Mouse (Mus musculus): ENCODE data around the gene Gins2. TPM values are rescaled to one million over a fixed set of nuclear protein-coding genes. Genes with fewer than 3 reads are reported as not detected.

Gins2 gene
- polyA plus RNA-seq, 1 experiment: 26.9 TPM

GRCm38 (mm10) chr8:120581811-120582210 is 7.3 kb downstream of the Gins2 start:
- H3K27me3 ChIP-seq (ENCODE audit: control insufficient read depth, insufficient read depth, low read length): no peaks in the 10 kb centered on the region
- no peaks in the 10 kb centered on the region for H3K4me1 ChIP-seq (ENCODE audit: control insufficient read depth, insufficient read depth, low read length)
- H3K36me3 ChIP-seq (ENCODE audit: control insufficient read depth, insufficient read depth, low read length): no peaks in the 10 kb centered on the region; the same call in 1 of the 2 replicates
- TF ChIP-seq POLR2A (IDR thresholded peaks at IDR 0.05; ENCODE audit: control insufficient read depth, low read depth, low read length) (no peak), CTCF (IDR thresholded peaks at IDR 0.05; ENCODE audit: control insufficient read depth, insufficient read depth, insufficient replicate concordance, low read depth, low read length) (no peak)
- no peak overlapping the region for H3K4me3 ChIP-seq (ENCODE audit: control insufficient read depth, low read depth, low read length)
- H3K27ac ChIP-seq (ENCODE audit: control insufficient read depth, insufficient read depth, low read depth, low read length): no peak overlapping the region

- Histone ChIP-seq H3K4me3 (ENCODE audit: control insufficient read depth, low read depth, low read length) (no peak overlapping the region), H3K36me3 (ENCODE audit: control insufficient read depth, insufficient read depth, low read length) (no peaks in the 10 kb centered on the region; the same call in 1 of the 2 replicates)
Observed at GRCm38 (mm10) chr8:120581329-120581728, 7.8 kb downstream of the Gins2 start.

DNA sequence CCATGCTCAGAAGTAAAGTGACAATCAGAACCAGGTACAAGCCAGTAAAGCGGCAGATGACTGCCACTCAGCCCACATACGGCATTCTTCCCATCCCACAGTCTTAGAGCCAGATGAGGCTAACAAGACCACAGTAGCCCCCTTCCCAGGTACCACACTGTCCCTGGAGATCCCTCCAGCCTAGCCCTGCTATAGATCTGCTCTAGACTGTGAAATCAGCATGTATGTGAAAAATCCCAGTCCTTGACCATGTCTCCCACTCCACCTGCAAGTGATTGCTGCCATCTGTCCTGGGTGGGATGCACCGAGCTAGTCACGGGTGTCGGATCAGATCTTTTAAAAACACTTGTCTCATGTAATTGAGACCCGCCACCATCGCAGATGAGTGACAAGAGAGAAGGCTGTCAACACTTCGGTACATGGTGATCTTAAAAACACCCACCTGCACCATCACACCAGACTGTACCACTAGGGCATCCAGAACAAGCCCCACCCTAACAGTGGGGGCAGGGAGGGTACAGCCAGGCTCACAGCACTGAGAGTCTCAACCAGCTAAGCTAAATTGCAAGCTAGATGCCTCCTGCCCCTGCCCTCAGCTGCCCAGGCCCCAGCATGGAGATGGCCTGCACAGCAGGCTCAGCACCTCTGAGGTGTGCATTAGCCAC is 8.6 kb downstream of the Gins2 start:
- no peak overlapping the region for H3K4me3 ChIP-seq (ENCODE audit: control insufficient read depth, low read depth, low read length)
- no peak overlapping the region for H3K27ac ChIP-seq (ENCODE audit: control insufficient read depth, insufficient read depth, low read depth, low read length)
- H3K36me3 ChIP-seq (ENCODE audit: control insufficient read depth, insufficient read depth, low read length): no peaks in the 10 kb centered on the region; the same call in 1 of the 2 replicates
- TF ChIP-seq POLR2A (IDR thresholded peaks at IDR 0.05; ENCODE audit: control insufficient read depth, low read depth, low read length) (no peak), CTCF (IDR thresholded peaks at IDR 0.05; ENCODE audit: control insufficient read depth, insufficient read depth, insufficient replicate concordance, low read depth, low read length) (no peak)
- no peaks in the 10 kb centered on the region for H3K27me3 ChIP-seq (ENCODE audit: control insufficient read depth, insufficient read depth, low read length)
- H3K4me1 ChIP-seq (ENCODE audit: control insufficient read depth, insufficient read depth, low read length): no peaks in the 10 kb centered on the region

More at GRCm38 (mm10) chr8:120581329-120581728, 7.8 kb downstream of the Gins2 start:
- Histone ChIP-seq H3K27ac (ENCODE audit: control insufficient read depth, insufficient read depth, low read depth, low read length) (no peak overlapping the region), H3K4me1 (ENCODE audit: control insufficient read depth, insufficient read depth, low read length) (no peaks in the 10 kb centered on the region), H3K27me3 (ENCODE audit: control insufficient read depth, insufficient read depth, low read length) (no peaks in the 10 kb centered on the region)
- TF ChIP-seq POLR2A (IDR thresholded peaks at IDR 0.05; ENCODE audit: control insufficient read depth, low read depth, low read length): no peak
- TF ChIP-seq CTCF (IDR thresholded peaks at IDR 0.05; ENCODE audit: control insufficient read depth, insufficient read depth, insufficient replicate concordance, low read depth, low read length): no peak

GRCm38 (mm10) chr8:120577821-120578220 is 11.3 kb downstream of the Gins2 start:
- no peaks in the 10 kb centered on the region for H3K27me3 ChIP-seq (ENCODE audit: control insufficient read depth, insufficient read depth, low read length)
- no peaks in the 10 kb centered on the region; the same call in 1 of the 2 replicates for H3K36me3 ChIP-seq (ENCODE audit: control insufficient read depth, insufficient read depth, low read length)
- H3K4me3 ChIP-seq (ENCODE audit: control insufficient read depth, low read depth, low read length): no peak overlapping the region
- TF ChIP-seq POLR2A (IDR thresholded peaks at IDR 0.05; ENCODE audit: control insufficient read depth, low read depth, low read length) (no peak), CTCF (IDR thresholded peaks at IDR 0.05; ENCODE audit: control insufficient read depth, insufficient read depth, insufficient replicate concordance, low read depth, low read length) (no peak)
- no peak overlapping the region for H3K27ac ChIP-seq (ENCODE audit: control insufficient read depth, insufficient read depth, low read depth, low read length)
- no peaks in the 10 kb centered on the region for H3K4me1 ChIP-seq (ENCODE audit: control insufficient read depth, insufficient read depth, low read length)

DNA sequence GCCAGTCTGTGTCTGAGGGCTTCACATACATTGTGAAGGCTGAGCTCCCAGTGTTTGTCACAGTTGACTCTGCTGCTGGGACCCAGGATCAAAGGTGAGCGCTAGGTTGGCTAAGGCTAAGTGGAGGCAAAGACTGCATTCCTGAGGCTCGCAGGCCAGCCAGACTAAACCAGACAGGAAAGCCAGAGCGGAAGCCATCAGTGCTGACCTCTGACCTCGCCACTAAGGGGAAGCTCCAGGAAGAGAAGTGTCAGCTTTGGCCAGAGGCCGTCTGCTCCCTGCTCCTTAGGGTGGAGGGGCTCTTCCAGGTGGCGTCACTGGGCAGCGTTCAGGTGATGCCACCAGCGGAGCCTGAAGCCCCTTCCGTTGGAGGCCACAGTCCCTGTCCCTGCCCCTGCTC is 13.3 kb downstream of the Gins2 start:
- H3K4me1 ChIP-seq (ENCODE audit: control insufficient read depth, insufficient read depth, low read length): no peaks in the 10 kb centered on the region
- H3K4me3 ChIP-seq (ENCODE audit: control insufficient read depth, low read depth, low read length): no peak overlapping the region
- no peak overlapping the region for H3K27ac ChIP-seq (ENCODE audit: control insufficient read depth, insufficient read depth, low read depth, low read length)
- no peaks in the 10 kb centered on the region for H3K27me3 ChIP-seq (ENCODE audit: control insufficient read depth, insufficient read depth, low read length)
- no peak for TF ChIP-seq POLR2A (IDR thresholded peaks at IDR 0.05; ENCODE audit: control insufficient read depth, low read depth, low read length)
- TF ChIP-seq CTCF (IDR thresholded peaks at IDR 0.05; ENCODE audit: control insufficient read depth, insufficient read depth, insufficient replicate concordance, low read depth, low read length): no peak
- no peaks in the 10 kb centered on the region for H3K36me3 ChIP-seq (ENCODE audit: control insufficient read depth, insufficient read depth, low read length)

- Histone ChIP-seq H3K4me3 (ENCODE audit: control insufficient read depth, low read depth, low read length) (no peak overlapping the region), H3K36me3 (ENCODE audit: control insufficient read depth, insufficient read depth, low read length) (no peaks in the 10 kb centered on the region), H3K27ac (ENCODE audit: control insufficient read depth, insufficient read depth, low read depth, low read length) (no peak overlapping the region), H3K4me1 (ENCODE audit: control insufficient read depth, insufficient read depth, low read length) (no peaks in the 10 kb centered on the region), H3K27me3 (ENCODE audit: control insufficient read depth, insufficient read depth, low read length) (no peaks in the 10 kb centered on the region)
- no peak for TF ChIP-seq POLR2A (IDR thresholded peaks at IDR 0.05; ENCODE audit: control insufficient read depth, low read depth, low read length)
- TF ChIP-seq CTCF (IDR thresholded peaks at IDR 0.05; ENCODE audit: control insufficient read depth, insufficient read depth, insufficient replicate concordance, low read depth, low read length): no peak
Observed at GRCm38 (mm10) chr8:120574941-120575340, 14.2 kb downstream of the Gins2 start.

GRCm38 (mm10) chr8:120573866-120574265 is 15.2 kb downstream of the Gins2 start:
- H3K4me1 ChIP-seq (ENCODE audit: control insufficient read depth, insufficient read depth, low read length): no peaks in the 10 kb centered on the region
- H3K4me3 ChIP-seq (ENCODE audit: control insufficient read depth, low read depth, low read length): no peak overlapping the region
- H3K36me3 ChIP-seq (ENCODE audit: control insufficient read depth, insufficient read depth, low read length): no peaks in the 10 kb centered on the region
- H3K27ac ChIP-seq (ENCODE audit: control insufficient read depth, insufficient read depth, low read depth, low read length): no peak overlapping the region
- H3K27me3 ChIP-seq (ENCODE audit: control insufficient read depth, insufficient read depth, low read length): no peaks in the 10 kb centered on the region
- TF ChIP-seq POLR2A (IDR thresholded peaks at IDR 0.05; ENCODE audit: control insufficient read depth, low read depth, low read length) (no peak), CTCF (IDR thresholded peaks at IDR 0.05; ENCODE audit: control insufficient read depth, insufficient read depth, insufficient replicate concordance, low read depth, low read length) (no peak)

Data from testis, adult 2 months (tissue).